Mouse (Mus musculus): ENCODE results near the gene Nfkb2. TPM values are rescaled to one million over a fixed set of nuclear protein-coding genes. Genes with fewer than 3 reads are reported as not detected.

The Nfkb2 gene
- total and polyA plus RNA-seq, 3 experiments = 27.2 to 43.0 TPM; not detected in 1

DNA sequence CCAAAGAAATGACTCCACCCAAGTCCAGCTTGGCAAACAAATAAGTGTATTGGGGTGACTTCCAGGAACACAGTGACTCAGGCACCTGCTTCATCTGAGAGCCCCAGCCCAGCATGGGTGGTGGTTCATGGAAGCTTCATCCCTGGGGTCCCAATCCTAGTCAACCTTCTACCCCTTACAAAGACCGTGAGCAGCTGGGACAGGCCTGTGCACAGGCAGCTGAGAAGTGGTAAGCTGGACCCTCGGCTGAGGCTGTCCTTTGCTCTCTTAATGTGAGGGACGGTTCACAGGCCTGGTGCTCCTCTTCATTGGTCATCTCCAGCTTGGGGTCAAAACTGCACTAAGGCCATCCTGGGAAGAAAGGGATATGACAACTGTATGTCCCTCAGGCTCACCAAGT, 16.6 kb upstream of the Nfkb2 start:
- TF ChIP-seq MEF2A (IDR thresholded peaks at IDR 0.05; ENCODE audit: extremely low read depth, insufficient replicate concordance, low read depth, low read length, poor library complexity, severe bottlenecking) (no peak), UBTF (IDR thresholded peaks at IDR 0.05; ENCODE audit: borderline replicate concordance, insufficient read depth, low read depth, low read length) (no peak), TBP (IDR thresholded peaks at IDR 0.05; ENCODE audit: low read depth, low read length) (no peak), MXI1 (IDR thresholded peaks at IDR 0.05; ENCODE audit: low read depth, low read length) (no peak), MAZ (IDR thresholded peaks at IDR 0.05; ENCODE audit: low read depth, low read length) (no peak), MYC (IDR thresholded peaks at IDR 0.05; ENCODE audit: low read depth, low read length) (no peak)
- H3K9ac ChIP-seq (ENCODE audit: control insufficient read depth, low read depth, low read length, poor library complexity, severe bottlenecking) = no peak overlapping the region
- H3K4me1 ChIP-seq (ENCODE audit: control insufficient read depth in 1 of 2, insufficient read depth in 2 of 2, low read length in 2 of 2) = no peaks in the 10 kb centered on the region
- H3K27me3 ChIP-seq (ENCODE audit: control insufficient read depth in 1 of 2, insufficient read depth in 2 of 2, low read length in 2 of 2) = no peaks in the 10 kb centered on the region
- no peaks in the 10 kb centered on the region for H3K79me2 ChIP-seq (ENCODE audit: control insufficient read depth, insufficient read depth, low read length, poor library complexity)
- H3K36me3 ChIP-seq (ENCODE audit: control insufficient read depth in 1 of 2, insufficient read depth in 2 of 2, low read length in 2 of 2) = no peaks in the 10 kb centered on the region; a peak in 1 of 4 replicates
- DNase-seq (ENCODE audit: low read depth, low spot score) = no peak
- H3K27ac ChIP-seq (ENCODE audit: control insufficient read depth, low read depth, low read length) = no peak overlapping the region
- no peaks in the 10 kb centered on the region for H3K9me3 ChIP-seq (replicated peaks; ENCODE audit: insufficient read depth, low read length)
- H3K4me3 ChIP-seq (ENCODE audit: control insufficient read depth in 1 of 2, insufficient read depth in 1 of 2, low read depth in 2 of 2, low read length in 2 of 2) = no peak overlapping the region

DNA sequence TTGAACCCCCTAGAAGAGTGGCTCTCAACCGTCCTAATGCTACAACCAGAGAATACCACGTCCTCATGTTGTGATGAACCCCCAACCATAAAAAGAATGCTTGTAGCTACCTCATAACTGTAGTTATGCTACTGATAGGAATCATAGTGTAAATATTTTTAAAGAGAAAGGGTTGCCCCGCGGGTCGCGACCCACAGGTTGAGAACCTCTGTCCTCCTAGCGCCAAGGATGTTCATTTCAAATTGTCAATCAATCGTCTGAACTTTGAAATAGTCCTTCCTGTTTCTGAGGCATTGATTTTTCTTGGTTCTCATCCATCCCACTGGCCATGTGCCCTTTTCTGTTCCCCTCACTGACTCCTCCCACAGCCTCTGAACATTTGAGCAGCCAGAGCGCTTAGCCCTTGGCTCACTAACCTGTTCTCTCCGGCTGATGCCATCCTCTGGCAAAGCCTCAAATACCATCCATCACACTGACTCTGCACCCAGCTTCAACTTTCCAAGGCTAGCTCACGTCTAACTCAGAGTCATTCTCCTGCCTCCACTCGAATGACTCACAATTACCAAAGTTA, 13.5 kb upstream of the Nfkb2 start:
- H3K27ac ChIP-seq (ENCODE audit: control insufficient read depth, low read depth, low read length) = no peak overlapping the region
- H3K9me3 ChIP-seq (replicated peaks; ENCODE audit: insufficient read depth, low read length) = no peaks in the 10 kb centered on the region
- DNase-seq (ENCODE audit: low read depth, low spot score) = no peak
- H3K4me1 ChIP-seq (ENCODE audit: control insufficient read depth in 1 of 2, insufficient read depth in 2 of 2, low read length in 2 of 2) = peaks cover 0 to 2% of the 10 kb centered on the region in 2 experiments; a peak in 1 of 4 replicates
- peaks cover 0 to 3% of the 10 kb centered on the region in 2 experiments; a peak in 1 of 4 replicates for H3K36me3 ChIP-seq (ENCODE audit: control insufficient read depth in 1 of 2, insufficient read depth in 2 of 2, low read length in 2 of 2)
- H3K4me3 ChIP-seq (ENCODE audit: control insufficient read depth in 1 of 2, insufficient read depth in 1 of 2, low read depth in 2 of 2, low read length in 2 of 2) = no peak overlapping the region
- no peaks in the 10 kb centered on the region for H3K79me2 ChIP-seq (ENCODE audit: control insufficient read depth, insufficient read depth, low read length, poor library complexity)
- H3K27me3 ChIP-seq (ENCODE audit: control insufficient read depth in 1 of 2, insufficient read depth in 2 of 2, low read length in 2 of 2) = no peaks in the 10 kb centered on the region
- TF ChIP-seq USF2 (IDR thresholded peaks at IDR 0.05; ENCODE audit: borderline replicate concordance in 1 of 2, insufficient read depth in 1 of 2, low read depth in 1 of 2, low read length in 2 of 2) = no peak
- no peak for TF ChIP-seq USF1 (IDR thresholded peaks at IDR 0.05; ENCODE audit: low read depth, low read length)
- TF ChIP-seq MEF2A (IDR thresholded peaks at IDR 0.05; ENCODE audit: extremely low read depth, insufficient replicate concordance, low read depth, low read length, poor library complexity, severe bottlenecking) = no peak
- no peak for TF ChIP-seq CHD1 (IDR thresholded peaks at IDR 0.05; ENCODE audit: low read depth, low read length)
- no peak for TF ChIP-seq ELF1 (IDR thresholded peaks at IDR 0.05; ENCODE audit: low read depth, low read length)
- TF ChIP-seq HCFC1 (IDR thresholded peaks at IDR 0.05; ENCODE audit: low read depth, low read length) = no peak
- TF ChIP-seq TBP (IDR thresholded peaks at IDR 0.05; ENCODE audit: low read depth, low read length) = no peak
- no peak for TF ChIP-seq ZNF384 (IDR thresholded peaks at IDR 0.05; ENCODE audit: low read depth, low read length)
- no peak for TF ChIP-seq E2F4 (IDR thresholded peaks at IDR 0.05; ENCODE audit: borderline replicate concordance, low read depth, low read length)
- TF ChIP-seq EP300 (IDR thresholded peaks at IDR 0.05; ENCODE audit: low read depth in 1 of 2, low read length in 2 of 2) = no peak
- TF ChIP-seq ZMIZ1 (IDR thresholded peaks at IDR 0.05; ENCODE audit: low read depth, low read length) = no peak
- TF ChIP-seq TAL1 (IDR thresholded peaks at IDR 0.05; ENCODE audit: low read length) = no peak
- no peak overlapping the region for H3K9ac ChIP-seq (ENCODE audit: control insufficient read depth, low read depth, low read length, poor library complexity, severe bottlenecking)

Measured in MEL (cell line).